Mouse (Mus musculus) heart, postnatal 25 days (tissue): ENCODE results near the gene Pabpc1l. TPM values are rescaled to one million over a fixed set of nuclear protein-coding genes. Genes with fewer than 3 reads are reported as not detected.

Source experiments
- DNase-seq: peaks from one replicate; pipeline ENCODE4 v3.0.0; 2022; ENCODE audit warnings: low spot score
- intact Hi-C: fragments of 180-260 bp; cut with DNase I; formaldehyde crosslinking; loops from one replicate; pipeline ENCODE4 v1.15.1; 2025
- total RNA-seq, 2 experiments: library from RNA; stranded (reverse); gene quantifications; 2 replicates each; pipeline ENCODE4 v1.2.3; 2021

Gene Pabpc1l
- total RNA-seq, 2 experiments from 2014 or later: 0.96 to 1.3 TPM

- intact Hi-C loops: no loop called here
- no peak for DNase-seq
Measured at GRCm38 (mm10) chr2:164079488-164079887, 54.2 kb downstream of the Pabpc1l start.

GRCm38 (mm10) chr2:164081577-164081976 lies 56.3 kb downstream of the Pabpc1l start:
- intact Hi-C loops: no loop called here
- DNase-seq: no peak

GRCm38 (mm10) chr2:164082175-164082574 lies 56.9 kb downstream of the Pabpc1l start:
- intact Hi-C loops: no loop called here
- DNase-seq: no peak

GRCm38 (mm10) chr2:164083609-164084341 lies 58.5 kb downstream of the Pabpc1l start:
- intact Hi-C loops: no loop called here
- DNase-seq: no peak

- no peak for DNase-seq
- intact Hi-C loops: no loop called here
Measured at GRCm38 (mm10) chr2:164084342-164084700, 59.1 kb downstream of the Pabpc1l start.

- intact Hi-C loops: no loop called here
- no peak for DNase-seq
Measured at GRCm38 (mm10) chr2:164087416-164088017, 62.3 kb downstream of the Pabpc1l start.

GRCm38 (mm10) chr2:164089508-164089907 lies 64.3 kb downstream of the Pabpc1l start:
- no peak for DNase-seq
- intact Hi-C loops: no loop called here

GRCm38 (mm10) chr2:164094152-164094551 lies 68.9 kb downstream of the Pabpc1l start:
- DNase-seq: no peak
- intact Hi-C loops: no loop called here

GRCm38 (mm10) chr2:164098603-164099250 lies 73.5 kb downstream of the Pabpc1l start:
- no peak for DNase-seq
- intact Hi-C loops: no loop called here

Other genes starting within 250 kb of the Pabpc1l start
- gene Ccn5, start 204.6 kb upstream of the Pabpc1l start, total RNA-seq: 1 to 10 TPM in 1 of 2 experiments, under 1 TPM in 1; 0.98 to 1.3 TPM
- gene Kcnk15, start 171.8 kb upstream of the Pabpc1l start, total RNA-seq: not detected
- gene Rims4, start 106.8 kb upstream of the Pabpc1l start, total RNA-seq: under 1 TPM; 0.31 to 0.39 TPM
- gene Ywhab, start 30.5 kb upstream of the Pabpc1l start, total RNA-seq: 10 to 100 TPM; 74.3 to 82.2 TPM
- 10 to 100 TPM; 14.8 to 18.5 TPM for gene Stk4, start 44.9 kb downstream of the Pabpc1l start, total RNA-seq
- gene Tomm34, start 45.7 kb downstream of the Pabpc1l start, total RNA-seq: 10 to 100 TPM; 17.8 to 18.7 TPM
- not detected for gene Kcns1, start 145.7 kb downstream of the Pabpc1l start, total RNA-seq
- not detected for gene Wfdc5, start 157.3 kb downstream of the Pabpc1l start, total RNA-seq
- not detected for gene Wfdc12, start 165.2 kb downstream of the Pabpc1l start, total RNA-seq
- gene Wfdc15a, start 174.7 kb downstream of the Pabpc1l start, total RNA-seq: not detected
- not detected for gene Wfdc15b, start 196.2 kb downstream of the Pabpc1l start, total RNA-seq
- not detected for gene Svs2, start 213.0 kb downstream of the Pabpc1l start, total RNA-seq
- gene Svs3b, start 231.2 kb downstream of the Pabpc1l start, total RNA-seq: not detected